Mouse (Mus musculus): ENCODE data around the gene Rpp40.

The Rpp40 gene

GRCm38 (mm10) chr13:35851581-35851980, 54.6 kb downstream of the Rpp40 start:
- no peak for DNase-seq (ENCODE audit: low spot score in 2 of 2)

GRCm38 (mm10) chr13:35848694-35849093, 57.5 kb downstream of the Rpp40 start:
- DNase-seq (ENCODE audit: low spot score in 2 of 2), result peak in 1 of 2 experiments; percentile 7

DNA sequence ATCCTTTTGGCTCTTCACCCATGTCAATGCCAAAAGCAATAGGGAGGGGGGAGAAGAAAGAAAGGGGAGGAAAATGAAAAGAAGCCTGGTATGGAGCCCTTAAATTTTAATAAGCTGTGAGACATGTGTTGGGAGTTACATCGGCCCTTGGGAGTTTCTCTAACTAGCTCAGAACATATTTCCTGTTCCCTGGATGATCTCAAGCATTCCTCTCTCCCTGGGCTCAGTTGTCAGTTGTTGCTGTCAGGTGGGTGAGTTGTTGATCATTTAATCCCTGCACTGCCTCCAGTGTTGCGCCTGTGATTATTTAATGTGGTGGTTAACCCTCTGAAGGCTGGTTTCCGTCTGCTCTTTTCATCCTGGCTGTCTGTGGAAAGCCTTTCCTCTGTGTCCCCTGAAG, 60.9 kb downstream of the Rpp40 start:
- no peak for DNase-seq (ENCODE audit: low spot score in 2 of 2)

Data from urinary bladder, postnatal 36 days (tissue).